Mouse (Mus musculus): ENCODE measurements around the gene Vamp3. TPM values are rescaled to one million over a fixed set of nuclear protein-coding genes. Genes with fewer than 3 reads are reported as not detected.

The Vamp3 gene
- polyA plus RNA-seq, 1 experiment from 2014 or later = 131 TPM

DNA sequence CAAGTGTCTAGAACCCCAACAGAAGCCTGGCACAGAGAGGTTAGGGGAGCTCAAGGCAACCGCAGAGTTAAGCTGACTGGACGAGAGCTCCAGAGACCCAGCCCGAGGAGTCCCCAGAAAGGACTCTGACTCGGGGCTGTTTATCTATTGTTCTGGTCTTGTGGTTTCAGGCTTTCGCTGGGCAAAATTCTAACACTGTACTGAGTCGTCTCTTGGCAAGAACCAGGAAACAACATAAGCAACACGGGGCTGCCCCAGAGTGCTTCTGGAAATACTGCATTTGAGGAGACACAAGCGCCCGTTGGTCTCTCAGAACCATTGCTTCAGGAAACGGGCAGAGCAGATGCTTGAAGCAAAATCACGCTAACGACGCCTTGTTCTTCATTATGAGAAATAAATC, 56.4 kb downstream of the Vamp3 start:
- ATAC-seq (ENCODE audit: borderline replicate concordance, extremely low read depth, low FRiP score, low TSS enrichment) = no peak
- no peaks in the 10 kb centered on the region for H3K36me3 ChIP-seq
- 51% methylated on average over 13 of the region's 13 CpGs for WGBS

DNA sequence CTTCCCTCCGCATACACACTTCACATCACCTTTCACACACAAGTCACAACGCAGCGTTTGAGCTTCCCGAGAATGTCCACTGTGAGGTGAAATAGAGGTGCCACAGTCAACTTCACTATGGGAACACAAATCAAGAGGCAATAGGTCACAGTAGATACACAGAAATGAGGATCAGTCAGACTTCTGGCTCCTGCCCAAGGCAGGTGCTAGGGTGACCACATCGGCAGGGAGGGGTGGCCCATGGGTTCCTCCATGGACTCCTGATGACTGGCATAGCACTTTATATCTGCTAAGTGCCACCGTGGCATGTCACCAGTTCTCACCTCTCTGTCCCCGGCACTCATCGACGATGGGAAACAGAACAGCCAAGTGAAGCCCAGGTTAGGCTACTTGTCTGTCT, 59.1 kb downstream of the Vamp3 start:
- ATAC-seq (ENCODE audit: borderline replicate concordance, extremely low read depth, low FRiP score, low TSS enrichment) = no peak
- Histone ChIP-seq H3K9me3 (no peaks in the 10 kb centered on the region), H3K4me3 (no peak overlapping the region), H3K27ac (no peak overlapping the region), H3K4me1 (no peaks in the 10 kb centered on the region), H3K27me3 (no peaks in the 10 kb centered on the region), H3K9ac (no peak overlapping the region), H3K36me3 (no peaks in the 10 kb centered on the region), H3K4me2 (no peak overlapping the region)
- 87% methylated on average over 9 of the region's 9 CpGs for WGBS

More for the DNA sequence above, 56.4 kb downstream of the Vamp3 start:
- H3K27ac ChIP-seq = no peak overlapping the region
- no peak overlapping the region for H3K9ac ChIP-seq
- H3K4me3 ChIP-seq = no peak overlapping the region
- H3K4me2 ChIP-seq = no peak overlapping the region
- H3K4me1 ChIP-seq = no peaks in the 10 kb centered on the region
- H3K27me3 ChIP-seq = no peaks in the 10 kb centered on the region
- no peaks in the 10 kb centered on the region for H3K9me3 ChIP-seq

Other genes starting within 250 kb of the Vamp3 start
- gene Errfi1, start 204.0 kb downstream of the Vamp3 start, polyA plus RNA-seq (2015; fragmentation: Nextera tagmentation; extraction: Ambion mirVana) = 41.7 and 42.7 TPM in 2 replicates
- 423 and 449 TPM in 2 replicates for gene Park7, start 143.5 kb downstream of the Vamp3 start, polyA plus RNA-seq (2015; fragmentation: Nextera tagmentation; extraction: Ambion mirVana)
- 0.26 and 0.29 TPM in 2 replicates for gene Tnfrsf9, start 143.4 kb downstream of the Vamp3 start, polyA plus RNA-seq (2015; fragmentation: Nextera tagmentation; extraction: Ambion mirVana)
- gene Uts2, start 60.9 kb downstream of the Vamp3 start, polyA plus RNA-seq (2015; fragmentation: Nextera tagmentation; extraction: Ambion mirVana) = not detected in 2 replicates
- 7.6 and 8.3 TPM in 2 replicates for gene Per3, start 13.3 kb downstream of the Vamp3 start, polyA plus RNA-seq (2015; fragmentation: Nextera tagmentation; extraction: Ambion mirVana)
- gene Gm13090, start 31.6 kb upstream of the Vamp3 start, polyA plus RNA-seq (2015; fragmentation: Nextera tagmentation; extraction: Ambion mirVana) = not detected in 2 replicates

Data from lung, embryonic 15.5 days (tissue).